Mouse (Mus musculus): ENCODE measurements at regions not wholly inside any gene's neighbourhood (a gene's known extent, or its start where the extent isn't known, plus 50 kb on each side); places are given as distances from the start of the nearest gene placed in this dataset.
"Not testable (repeated sequence)": the region's sequence is repeated elsewhere in the genome, so short reads cannot be mapped to it uniquely, and the experiment has no call there.

DNA sequence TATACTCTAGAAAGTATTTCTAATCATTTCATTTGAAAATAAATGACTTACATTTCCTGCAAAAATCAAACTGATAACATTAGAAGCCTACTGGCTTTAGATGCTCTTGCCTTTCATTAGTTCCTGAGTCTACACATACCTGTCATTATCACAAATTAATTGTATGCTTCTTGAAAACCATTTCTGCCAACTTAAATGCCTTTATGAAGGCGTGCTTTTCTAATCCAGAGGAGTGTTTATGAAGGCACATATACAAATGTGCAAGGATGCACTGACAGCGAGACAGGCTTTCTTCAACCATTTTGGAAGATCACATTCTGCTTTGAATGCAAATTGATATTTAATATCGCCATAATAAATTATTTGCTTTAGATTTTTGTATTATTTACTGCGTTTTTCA, 246.6 kb downstream of the Mef2c start:
- Histone ChIP-seq H3K27me3 (peaks cover 7% of the 10 kb centered on the region), H3K9me3 (no peaks in the 10 kb centered on the region), H3K27ac (no peak overlapping the region), H3K4me3 (no peak overlapping the region), H3K4me2 (no peak overlapping the region), H3K4me1 (no peaks in the 10 kb centered on the region), H3K9ac (no peak overlapping the region), H3K36me3 (no peaks in the 10 kb centered on the region)
- WGBS = 57% methylated on average over 4 of the region's 4 CpGs
- no peak for ATAC-seq (ENCODE audit: insufficient number of reproducible peaks, insufficient read depth, low FRiP score, low TSS enrichment, low read depth)

DNA sequence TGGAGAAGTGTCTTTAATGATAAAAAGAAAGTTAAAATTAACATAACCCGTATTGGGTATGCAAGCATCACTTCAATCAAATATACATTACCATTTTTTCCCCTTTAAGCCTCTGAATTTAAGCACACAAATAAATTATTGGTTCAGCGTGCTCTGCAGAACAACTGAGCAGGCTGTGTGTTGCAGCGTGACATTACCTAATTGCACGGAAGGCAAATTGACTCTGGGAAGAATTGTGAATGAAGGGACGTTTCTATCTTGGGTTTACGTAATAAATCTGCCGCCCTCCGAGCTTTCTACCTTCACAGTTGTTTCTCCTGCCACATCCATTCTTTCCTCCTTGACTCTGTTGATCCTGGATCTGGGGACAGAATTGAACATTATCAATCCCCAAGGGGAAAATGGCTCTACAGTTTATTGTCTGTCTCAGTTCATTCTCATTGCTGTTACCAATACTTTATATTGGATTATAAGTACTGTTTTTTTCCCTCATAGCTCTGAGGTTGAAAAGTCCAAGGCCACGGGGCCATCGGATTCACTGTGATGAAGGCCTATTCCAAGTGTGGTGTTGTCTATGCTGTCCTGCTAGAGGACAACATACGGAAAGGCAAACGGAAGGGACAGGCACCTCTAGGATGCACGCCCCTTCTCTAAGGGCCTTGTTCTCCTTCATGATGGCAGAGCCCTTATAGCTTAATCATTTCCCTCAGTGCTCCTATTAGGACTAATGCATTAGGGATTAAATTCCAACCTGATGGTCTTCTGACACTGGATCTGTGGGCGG, 256.7 kb downstream of the Mef2c start:
- Histone ChIP-seq H3K9me3 (no peaks in the 10 kb centered on the region), H3K4me1 (no peaks in the 10 kb centered on the region), H3K27me3 (no peaks in the 10 kb centered on the region), H3K9ac (no peak overlapping the region), H3K4me2 (no peak overlapping the region), H3K4me3 (no peak overlapping the region), H3K36me3 (no peaks in the 10 kb centered on the region), H3K27ac (no peak overlapping the region)
- ATAC-seq (ENCODE audit: insufficient number of reproducible peaks, insufficient read depth, low FRiP score, low TSS enrichment, low read depth) = no peak
- WGBS = 80% methylated on average over 14 of the region's 14 CpGs

DNA sequence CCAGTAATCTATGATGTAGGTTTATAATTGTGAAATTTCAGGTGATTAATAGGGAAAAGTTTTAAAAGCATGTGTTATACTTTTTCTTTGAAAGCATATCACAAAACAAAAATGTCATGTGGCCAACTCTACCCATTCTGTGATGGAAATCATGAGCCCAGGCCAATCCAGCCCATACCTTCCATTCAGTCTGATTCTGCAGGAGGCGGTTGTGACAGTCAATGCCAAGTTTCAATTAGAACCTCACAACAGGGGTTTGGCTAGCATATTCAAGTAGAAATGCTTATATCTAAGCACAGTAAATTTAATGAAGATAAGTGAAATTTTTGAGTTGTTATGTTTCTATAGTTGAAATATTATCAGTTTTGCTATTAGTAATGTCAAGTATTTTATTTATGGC, 258.6 kb downstream of the Mef2c start:
- Histone ChIP-seq H3K27me3 (no peaks in the 10 kb centered on the region), H3K27ac (no peak overlapping the region), H3K4me2 (no peak overlapping the region), H3K4me3 (no peak overlapping the region), H3K9me3 (no peaks in the 10 kb centered on the region), H3K4me1 (no peaks in the 10 kb centered on the region), H3K36me3 (no peaks in the 10 kb centered on the region), H3K9ac (no peak overlapping the region)
- no peak for ATAC-seq (ENCODE audit: insufficient number of reproducible peaks, insufficient read depth, low FRiP score, low TSS enrichment, low read depth)
- WGBS = 82% methylated on average over 1 of the region's 1 CpGs

DNA sequence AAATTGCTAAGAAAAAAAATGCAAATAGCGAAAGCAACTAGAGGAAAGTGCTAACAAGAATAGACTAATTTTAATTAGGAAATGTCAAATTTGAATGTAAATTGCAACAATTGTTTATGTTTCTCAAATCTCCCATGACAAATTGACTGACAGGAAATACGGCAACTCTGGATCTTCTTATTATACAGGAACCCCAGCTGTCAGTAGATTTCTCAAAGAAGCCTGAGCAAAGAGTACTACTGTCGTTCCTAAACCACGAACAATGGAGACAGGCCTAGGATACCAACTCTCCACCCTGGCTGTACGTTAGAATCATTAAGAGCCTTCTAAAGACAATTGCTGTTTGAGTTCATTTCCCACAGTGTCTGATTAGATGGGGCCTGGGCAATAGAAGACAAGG, 259.5 kb downstream of the Mef2c start:
- H3K9me3 ChIP-seq; ATAC-seq (ENCODE audit: insufficient number of reproducible peaks, insufficient read depth, low FRiP score, low TSS enrichment, low read depth); H3K4me1 ChIP-seq; H3K36me3 ChIP-seq; H3K27me3 ChIP-seq; H3K4me3 ChIP-seq; H3K9ac ChIP-seq; H3K4me2 ChIP-seq; H3K27ac ChIP-seq: not testable (repeated sequence)
- WGBS = 63% methylated on average over 5 of the region's 5 CpGs

DNA sequence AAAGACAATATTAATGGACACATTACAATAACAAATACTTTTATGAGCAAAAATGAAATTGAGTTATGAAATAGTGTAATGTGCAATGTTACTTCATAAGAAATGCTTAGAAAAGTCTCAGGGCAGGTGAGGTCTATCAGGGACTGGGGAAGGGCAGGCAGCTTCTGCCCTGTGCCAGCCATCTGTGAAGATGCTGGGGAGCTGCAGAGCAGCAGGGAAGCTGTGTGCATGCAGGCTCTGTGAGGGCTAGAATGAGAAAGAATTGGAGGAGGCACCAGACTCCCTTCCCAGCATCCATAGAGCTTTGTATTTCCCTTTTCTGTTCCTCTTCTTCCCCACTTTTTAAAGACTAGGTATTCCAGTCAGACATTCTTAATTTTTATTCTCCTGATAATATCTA, 281.8 kb downstream of the Mef2c start:
- no peaks in the 10 kb centered on the region for H3K36me3 ChIP-seq
- H3K27ac ChIP-seq = no peak overlapping the region
- H3K4me2 ChIP-seq = no peak overlapping the region
- no peak for ATAC-seq (ENCODE audit: insufficient number of reproducible peaks, insufficient read depth, low FRiP score, low TSS enrichment, low read depth)
- H3K9me3 ChIP-seq = no peaks in the 10 kb centered on the region
- H3K4me3 ChIP-seq = no peak overlapping the region
- H3K4me1 ChIP-seq = no peaks in the 10 kb centered on the region
- H3K27me3 ChIP-seq = no peaks in the 10 kb centered on the region
- H3K9ac ChIP-seq = no peak overlapping the region

DNA sequence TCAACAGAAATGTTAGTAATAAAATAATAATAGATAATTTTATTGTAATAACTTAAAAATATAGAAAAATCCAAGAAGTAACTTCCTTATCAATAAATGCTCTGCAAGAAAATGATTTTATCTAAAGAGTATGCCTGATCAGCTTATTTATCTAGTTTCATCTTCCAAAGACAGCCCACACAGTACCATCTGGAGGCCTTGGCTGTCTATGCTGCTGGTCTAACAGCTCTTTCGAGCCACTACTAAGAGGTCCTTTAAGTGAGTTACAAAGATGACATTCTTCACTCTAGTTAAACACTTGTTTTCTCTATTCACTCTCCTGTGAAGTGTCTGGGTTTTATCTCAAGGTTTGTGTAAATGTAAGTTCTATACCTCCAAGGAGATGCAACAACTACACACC, 305.7 kb downstream of the Mef2c start:
- Histone ChIP-seq H3K27ac (no peak overlapping the region), H3K36me3 (no peaks in the 10 kb centered on the region), H3K4me3 (no peak overlapping the region), H3K9me3 (no peaks in the 10 kb centered on the region), H3K4me1 (no peaks in the 10 kb centered on the region), H3K27me3 (no peaks in the 10 kb centered on the region), H3K4me2 (no peak overlapping the region), H3K9ac (no peak overlapping the region)
- 63% methylated on average over 1 of the region's 1 CpGs for WGBS
- ATAC-seq (ENCODE audit: insufficient number of reproducible peaks, insufficient read depth, low FRiP score, low TSS enrichment, low read depth) = no peak

DNA sequence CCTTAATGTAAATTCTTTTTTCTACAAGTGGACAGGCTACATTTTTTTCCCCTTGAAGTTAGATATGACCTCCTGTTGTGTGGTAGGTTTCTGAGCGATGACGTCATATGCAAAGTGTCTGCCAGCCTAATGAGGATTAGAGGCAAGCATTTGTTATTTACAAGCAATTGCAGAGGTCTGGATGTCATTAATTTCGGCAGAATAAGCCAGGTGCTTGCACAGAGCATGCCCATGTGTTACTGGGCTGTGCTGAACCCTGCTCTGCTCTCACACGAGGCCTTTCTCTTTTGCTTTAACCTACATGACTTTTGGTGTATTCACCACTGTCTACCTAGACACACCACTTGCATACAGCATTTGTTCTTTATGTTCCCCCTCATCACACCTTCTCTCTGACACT, 316.5 kb downstream of the Mef2c start:
- Histone ChIP-seq H3K27me3 (no peaks in the 10 kb centered on the region), H3K9ac (no peak overlapping the region), H3K9me3 (no peaks in the 10 kb centered on the region), H3K36me3 (no peaks in the 10 kb centered on the region), H3K4me1 (no peaks in the 10 kb centered on the region), H3K4me3 (no peak overlapping the region), H3K27ac (no peak overlapping the region), H3K4me2 (no peak overlapping the region)
- 51% methylated on average over 4 of the region's 4 CpGs for WGBS
- ATAC-seq (ENCODE audit: insufficient number of reproducible peaks, insufficient read depth, low FRiP score, low TSS enrichment, low read depth) = no peak

DNA sequence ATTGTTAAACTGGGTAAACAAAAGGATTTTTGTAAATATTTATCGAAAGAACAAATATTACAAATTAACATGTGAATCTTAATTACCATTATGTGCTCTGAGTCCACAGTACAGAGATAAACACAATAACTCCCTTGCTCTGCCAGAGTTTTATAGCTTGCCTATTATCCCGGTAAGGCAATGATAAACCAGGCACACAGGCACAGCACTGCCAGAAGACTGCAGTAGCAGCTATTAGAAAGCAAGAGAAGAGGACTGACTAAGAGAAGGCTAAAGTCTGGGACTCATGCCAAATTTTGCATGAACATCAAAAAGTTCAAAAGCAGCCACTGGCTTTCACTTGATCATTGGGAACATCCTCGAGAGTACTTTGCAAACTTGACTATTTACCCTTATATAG, 316.9 kb downstream of the Mef2c start:
- 83% methylated on average over 3 of the region's 3 CpGs for WGBS
- Histone ChIP-seq H3K27ac (no peak overlapping the region), H3K4me2 (no peak overlapping the region), H3K36me3 (no peaks in the 10 kb centered on the region), H3K9me3 (no peaks in the 10 kb centered on the region), H3K27me3 (no peaks in the 10 kb centered on the region), H3K4me1 (no peaks in the 10 kb centered on the region), H3K9ac (no peak overlapping the region), H3K4me3 (no peak overlapping the region)
- ATAC-seq (ENCODE audit: insufficient number of reproducible peaks, insufficient read depth, low FRiP score, low TSS enrichment, low read depth) = no peak

DNA sequence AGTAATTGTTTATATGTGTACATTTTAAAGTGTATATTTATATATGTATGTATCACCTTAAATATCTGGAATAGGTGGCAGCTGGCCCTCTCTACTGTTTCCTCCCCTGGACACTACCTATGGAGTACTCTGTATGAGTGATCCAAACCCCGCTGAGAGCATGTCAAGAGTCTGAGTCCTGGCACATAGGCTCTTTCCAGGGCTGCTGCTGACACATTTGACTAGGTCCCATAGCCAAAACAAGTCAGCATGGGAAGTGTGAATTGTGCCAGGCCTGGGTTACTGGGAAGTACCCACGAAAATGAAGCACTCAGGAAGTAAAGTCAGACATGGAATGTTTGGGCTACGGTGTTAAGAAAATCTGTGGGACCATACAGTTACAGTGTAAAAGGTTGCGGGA, 321.1 kb downstream of the Mef2c start:
- Histone ChIP-seq H3K36me3 (no peaks in the 10 kb centered on the region), H3K4me2 (no peak overlapping the region), H3K9ac (no peak overlapping the region), H3K4me1 (no peaks in the 10 kb centered on the region), H3K4me3 (no peak overlapping the region), H3K9me3 (no peaks in the 10 kb centered on the region), H3K27ac (no peak overlapping the region), H3K27me3 (no peaks in the 10 kb centered on the region)
- ATAC-seq (ENCODE audit: insufficient number of reproducible peaks, insufficient read depth, low FRiP score, low TSS enrichment, low read depth) = no peak
- 83% methylated on average over 4 of the region's 4 CpGs for WGBS

DNA sequence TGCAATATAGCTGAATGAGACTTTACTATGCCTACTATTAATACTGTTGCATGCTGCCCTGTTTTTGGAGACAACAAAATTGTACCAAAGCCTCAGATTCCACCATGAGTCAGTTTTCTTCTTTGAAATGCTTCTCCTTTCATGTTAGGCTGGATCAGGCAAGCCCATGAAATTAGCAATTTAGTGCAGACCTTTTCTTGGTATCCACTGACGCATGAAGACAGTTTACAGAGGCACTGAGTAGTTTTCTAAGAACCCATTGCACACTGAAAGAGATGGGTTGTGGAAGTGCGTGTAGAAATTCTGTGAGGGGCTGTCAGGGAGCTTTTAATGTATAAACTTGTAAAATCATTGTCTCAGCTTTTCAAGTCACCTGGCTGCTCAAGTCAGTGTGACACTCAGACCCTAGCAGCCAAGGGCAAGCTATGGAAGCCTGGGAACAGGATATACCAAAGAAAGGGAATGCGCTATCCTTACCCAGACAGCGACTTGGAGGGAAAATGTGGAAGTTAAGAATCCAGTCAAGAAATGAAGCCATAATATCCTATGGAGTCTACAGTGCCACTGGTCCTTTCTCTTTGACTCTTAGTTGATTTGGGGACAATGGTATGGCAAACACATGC, 323.1 kb downstream of the Mef2c start:
- Histone ChIP-seq H3K9me3 (no peaks in the 10 kb centered on the region), H3K27ac (no peak overlapping the region), H3K9ac (no peak overlapping the region), H3K4me3 (no peak overlapping the region), H3K4me2 (no peak overlapping the region), H3K4me1 (no peaks in the 10 kb centered on the region), H3K27me3 (no peaks in the 10 kb centered on the region), H3K36me3 (no peaks in the 10 kb centered on the region)
- WGBS = 68% methylated on average over 4 of the region's 4 CpGs
- no peak for ATAC-seq (ENCODE audit: insufficient number of reproducible peaks, insufficient read depth, low FRiP score, low TSS enrichment, low read depth)

DNA sequence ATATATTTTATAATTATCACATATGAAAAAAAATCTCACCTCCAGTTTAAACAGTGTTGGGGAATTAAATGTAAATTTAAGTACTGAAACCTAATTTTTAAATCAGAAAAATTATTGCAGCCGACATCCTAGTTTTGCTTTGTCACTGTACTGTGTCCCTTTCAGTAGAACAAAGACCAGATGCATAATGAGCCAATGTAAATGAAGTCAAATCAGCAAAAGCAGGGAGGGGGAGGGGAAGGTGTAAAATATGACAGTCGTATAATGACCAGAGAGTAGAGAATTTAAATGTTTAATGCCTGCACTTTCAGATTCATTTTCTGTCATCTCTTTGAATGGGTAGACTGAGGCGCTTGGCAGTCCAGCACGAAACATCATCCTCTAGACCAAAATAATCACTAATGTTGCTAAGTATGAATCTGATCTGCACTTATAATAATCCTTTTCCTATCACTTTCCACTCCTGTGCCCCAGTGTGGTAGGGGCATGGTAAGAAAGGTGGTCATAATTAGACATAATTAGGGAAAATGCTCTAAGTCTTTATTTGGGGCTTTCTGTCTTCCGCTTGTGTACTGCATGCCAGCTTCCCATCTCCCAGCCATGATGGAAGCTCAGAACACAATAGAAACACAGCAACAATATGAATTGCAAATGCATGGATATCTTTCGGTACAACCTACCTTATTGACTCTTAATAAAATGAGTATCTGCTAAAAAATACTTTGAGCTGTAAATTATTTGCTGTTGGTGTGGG, 356.0 kb upstream of the Tmem161b start:
- 85% methylated on average over 6 of the region's 6 CpGs for WGBS
- no peaks in the 10 kb centered on the region for H3K9me3 ChIP-seq
- no peaks in the 10 kb centered on the region for H3K27me3 ChIP-seq
- no peak overlapping the region for H3K27ac ChIP-seq
- no peaks in the 10 kb centered on the region for H3K36me3 ChIP-seq
- no peak for ATAC-seq (ENCODE audit: insufficient number of reproducible peaks, insufficient read depth, low FRiP score, low TSS enrichment, low read depth)
- no peak overlapping the region for H3K9ac ChIP-seq
- no peak overlapping the region for H3K4me3 ChIP-seq
- H3K4me1 ChIP-seq = no peaks in the 10 kb centered on the region
- H3K4me2 ChIP-seq = no peak overlapping the region

DNA sequence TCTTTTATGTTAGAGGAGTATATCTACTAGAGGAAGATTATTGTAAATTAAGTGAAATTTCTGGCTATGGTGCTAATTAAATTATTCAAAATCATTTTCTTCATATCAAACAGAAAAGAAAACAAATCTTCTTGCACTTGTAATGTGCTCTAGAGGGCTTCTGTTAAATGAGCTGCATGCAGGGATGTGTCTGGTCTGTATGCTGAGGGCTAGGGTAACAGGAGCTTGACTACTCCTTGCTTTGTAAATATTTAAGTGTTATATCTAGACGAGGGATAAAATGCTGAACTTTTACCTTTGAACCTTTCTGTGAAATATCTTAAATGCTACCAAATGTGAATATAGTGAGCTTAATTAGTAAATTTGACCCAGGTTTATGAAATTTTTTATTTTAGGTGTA, 354.9 kb upstream of the Tmem161b start:
- H3K4me1 ChIP-seq = no peaks in the 10 kb centered on the region
- no peak overlapping the region for H3K9ac ChIP-seq
- no peaks in the 10 kb centered on the region for H3K27me3 ChIP-seq
- no peaks in the 10 kb centered on the region for H3K9me3 ChIP-seq
- H3K4me2 ChIP-seq = no peak overlapping the region
- no peak overlapping the region for H3K4me3 ChIP-seq
- ATAC-seq (ENCODE audit: insufficient number of reproducible peaks, insufficient read depth, low FRiP score, low TSS enrichment, low read depth) = no peak
- no peak overlapping the region for H3K27ac ChIP-seq
- no peaks in the 10 kb centered on the region for H3K36me3 ChIP-seq
- WGBS = 44% methylated on average over 1 of the region's 1 CpGs

All from embryonic facial prominence, embryonic 13.5 days (tissue).